Mouse (Mus musculus): ENCODE data around the gene Zfp710. TPM values are rescaled to one million over a fixed set of nuclear protein-coding genes. Genes with fewer than 3 reads are reported as not detected.

Gene Zfp710
- polyA plus RNA-seq, 1 experiment from 2014 or later: 12.4 TPM

- peak overlapping the region; percentile 52 for H3K4me2 ChIP-seq (ENCODE audit: low read depth, low read length)
- H3K9me3 ChIP-seq (replicated peaks; ENCODE audit: control insufficient read depth, low read length): no peaks in the 10 kb centered on the region
- H3K4me1 ChIP-seq (ENCODE audit: control insufficient read depth, insufficient read depth, low read length): peaks cover 55% of the 10 kb centered on the region
- ATAC-seq (replicated peaks; ENCODE audit: extremely low read depth, insufficient read depth, low FRiP score): peak; percentile 72
- peaks cover 15% of the 10 kb centered on the region for H3K36me3 ChIP-seq (ENCODE audit: control insufficient read depth, insufficient read depth)
- H3K4me3 ChIP-seq (ENCODE audit: low read length): peak overlapping the region; percentile 19; the same call in 1 of the 2 replicates
- no peaks in the 10 kb centered on the region for H3K27me3 ChIP-seq (ENCODE audit: control insufficient read depth, insufficient read depth, low read length)
- peak overlapping the region; percentile 59 for H3K9ac ChIP-seq (ENCODE audit: low read length)
- peak overlapping the region; percentile 93 for H3K27ac ChIP-seq (ENCODE audit: low read length)
- 4% methylated on average over 14 of the region's 14 CpGs for WGBS
Measured at GRCm38 (mm10) chr7:80078792-80079301, 54.2 kb downstream of the Zfp710 start.

- peaks cover 29% of the 10 kb centered on the region for H3K4me1 ChIP-seq (ENCODE audit: control insufficient read depth, insufficient read depth, low read length)
- no peaks in the 10 kb centered on the region for H3K27me3 ChIP-seq (ENCODE audit: control insufficient read depth, insufficient read depth, low read length)
- no peak overlapping the region for H3K9ac ChIP-seq (ENCODE audit: low read length)
- ATAC-seq (replicated peaks; ENCODE audit: extremely low read depth, insufficient read depth, low FRiP score): no peak
- 83% methylated on average over 42 of the region's 42 CpGs for whole genome bisulfite sequencing
- no peak overlapping the region for H3K27ac ChIP-seq (ENCODE audit: low read length)
- no peak overlapping the region for H3K4me3 ChIP-seq (ENCODE audit: low read length)
- no peak overlapping the region for H3K4me2 ChIP-seq (ENCODE audit: low read depth, low read length)
- no peaks in the 10 kb centered on the region for H3K9me3 ChIP-seq (replicated peaks; ENCODE audit: control insufficient read depth, low read length)
- peaks cover 18% of the 10 kb centered on the region for H3K36me3 ChIP-seq (ENCODE audit: control insufficient read depth, insufficient read depth)
Measured at GRCm38 (mm10) chr7:80081586-80082554, 57.3 kb downstream of the Zfp710 start.

GRCm38 (mm10) chr7:80084484-80084931 lies 59.9 kb downstream of the Zfp710 start:
- no peak overlapping the region for H3K9ac ChIP-seq (ENCODE audit: low read length)
- H3K4me3 ChIP-seq (ENCODE audit: low read length): no peak overlapping the region
- peaks cover 3% of the 10 kb centered on the region for H3K4me1 ChIP-seq (ENCODE audit: control insufficient read depth, insufficient read depth, low read length)
- no peak overlapping the region for H3K27ac ChIP-seq (ENCODE audit: low read length)
- H3K9me3 ChIP-seq (replicated peaks; ENCODE audit: control insufficient read depth, low read length): no peaks in the 10 kb centered on the region
- peaks cover 33% of the 10 kb centered on the region for H3K36me3 ChIP-seq (ENCODE audit: control insufficient read depth, insufficient read depth)
- no peaks in the 10 kb centered on the region for H3K27me3 ChIP-seq (ENCODE audit: control insufficient read depth, insufficient read depth, low read length)
- no peak for ATAC-seq (replicated peaks; ENCODE audit: extremely low read depth, insufficient read depth, low FRiP score)
- 56% methylated on average over 7 of the region's 7 CpGs for WGBS
- no peak overlapping the region for H3K4me2 ChIP-seq (ENCODE audit: low read depth, low read length)

- no peak overlapping the region for H3K4me2 ChIP-seq (ENCODE audit: low read depth, low read length)
Measured at GRCm38 (mm10) chr7:80085970-80086715, 61.5 kb downstream of the Zfp710 start.

GRCm38 (mm10) chr7:80088191-80088590 lies 63.6 kb downstream of the Zfp710 start:
- 86% methylated on average over 9 of the region's 9 CpGs for WGBS
- H3K4me1 ChIP-seq (ENCODE audit: control insufficient read depth, insufficient read depth, low read length): peaks cover 13% of the 10 kb centered on the region
- no peak overlapping the region for H3K4me3 ChIP-seq (ENCODE audit: low read length)
- no peak overlapping the region for H3K4me2 ChIP-seq (ENCODE audit: low read depth, low read length)
- peaks cover 33% of the 10 kb centered on the region for H3K36me3 ChIP-seq (ENCODE audit: control insufficient read depth, insufficient read depth)
- H3K27me3 ChIP-seq (ENCODE audit: control insufficient read depth, insufficient read depth, low read length): no peaks in the 10 kb centered on the region
- ATAC-seq (replicated peaks; ENCODE audit: extremely low read depth, insufficient read depth, low FRiP score): no peak
- H3K27ac ChIP-seq (ENCODE audit: low read length): no peak overlapping the region
- no peak overlapping the region for H3K9ac ChIP-seq (ENCODE audit: low read length)
- no peaks in the 10 kb centered on the region for H3K9me3 ChIP-seq (replicated peaks; ENCODE audit: control insufficient read depth, low read length)

More at GRCm38 (mm10) chr7:80085970-80086715, 61.5 kb downstream of the Zfp710 start:
- Histone ChIP-seq H3K4me1 (ENCODE audit: control insufficient read depth, insufficient read depth, low read length) (no peaks in the 10 kb centered on the region; the same call in 1 of the 2 replicates), H3K4me3 (ENCODE audit: low read length) (no peak overlapping the region), H3K27me3 (ENCODE audit: control insufficient read depth, insufficient read depth, low read length) (no peaks in the 10 kb centered on the region), H3K9ac (ENCODE audit: low read length) (no peak overlapping the region), H3K36me3 (ENCODE audit: control insufficient read depth, insufficient read depth) (peaks cover 37% of the 10 kb centered on the region), H3K27ac (ENCODE audit: low read length) (no peak overlapping the region), H3K9me3 (replicated peaks; ENCODE audit: control insufficient read depth, low read length) (no peaks in the 10 kb centered on the region)
- WGBS: 71% methylated on average over 33 of the region's 33 CpGs
- peak; percentile 19; the same call in 1 of the 2 replicates for ATAC-seq (replicated peaks; ENCODE audit: extremely low read depth, insufficient read depth, low FRiP score)

GRCm38 (mm10) chr7:80090191-80091003 lies 65.8 kb downstream of the Zfp710 start:
- Histone ChIP-seq H3K4me1 (ENCODE audit: control insufficient read depth, insufficient read depth, low read length) (peaks cover 16% of the 10 kb centered on the region), H3K4me3 (ENCODE audit: low read length) (no peak overlapping the region), H3K36me3 (ENCODE audit: control insufficient read depth, insufficient read depth) (peaks cover 55% of the 10 kb centered on the region), H3K27ac (ENCODE audit: low read length) (peak overlapping the region; percentile 78), H3K9me3 (replicated peaks; ENCODE audit: control insufficient read depth, low read length) (no peaks in the 10 kb centered on the region), H3K9ac (ENCODE audit: low read length) (no peak overlapping the region; the same call in 1 of the 2 replicates), H3K27me3 (ENCODE audit: control insufficient read depth, insufficient read depth, low read length) (no peaks in the 10 kb centered on the region), H3K4me2 (ENCODE audit: low read depth, low read length) (no peak overlapping the region)
- WGBS: 79% methylated on average over 18 of the region's 18 CpGs
- ATAC-seq (replicated peaks; ENCODE audit: extremely low read depth, insufficient read depth, low FRiP score): no peak

- Histone ChIP-seq H3K27ac (ENCODE audit: low read length) (peak overlapping the region; percentile 78), H3K36me3 (ENCODE audit: control insufficient read depth, insufficient read depth) (peaks cover 64% of the 10 kb centered on the region), H3K9me3 (replicated peaks; ENCODE audit: control insufficient read depth, low read length) (no peaks in the 10 kb centered on the region), H3K4me1 (ENCODE audit: control insufficient read depth, insufficient read depth, low read length) (peaks cover 16% of the 10 kb centered on the region), H3K4me3 (ENCODE audit: low read length) (no peak overlapping the region), H3K27me3 (ENCODE audit: control insufficient read depth, insufficient read depth, low read length) (no peaks in the 10 kb centered on the region), H3K4me2 (ENCODE audit: low read depth, low read length) (no peak overlapping the region), H3K9ac (ENCODE audit: low read length) (no peak overlapping the region; the same call in 1 of the 2 replicates)
- ATAC-seq (replicated peaks; ENCODE audit: extremely low read depth, insufficient read depth, low FRiP score): peak; percentile 45; the same call in 1 of the 2 replicates
- 56% methylated on average over 13 of the region's 13 CpGs for WGBS
Measured at GRCm38 (mm10) chr7:80091004-80091865, 66.6 kb downstream of the Zfp710 start.

- H3K4me3 ChIP-seq (ENCODE audit: low read length): no peak overlapping the region
- H3K9ac ChIP-seq (ENCODE audit: low read length): no peak overlapping the region
- H3K27ac ChIP-seq (ENCODE audit: low read length): peak overlapping the region; percentile 65
- peaks cover 16% of the 10 kb centered on the region for H3K4me1 ChIP-seq (ENCODE audit: control insufficient read depth, insufficient read depth, low read length)
- no peaks in the 10 kb centered on the region for H3K27me3 ChIP-seq (ENCODE audit: control insufficient read depth, insufficient read depth, low read length)
- H3K36me3 ChIP-seq (ENCODE audit: control insufficient read depth, insufficient read depth): peaks cover 66% of the 10 kb centered on the region
- no peaks in the 10 kb centered on the region for H3K9me3 ChIP-seq (replicated peaks; ENCODE audit: control insufficient read depth, low read length)
- WGBS: 79% methylated on average over 4 of the region's 4 CpGs
- no peak for ATAC-seq (replicated peaks; ENCODE audit: extremely low read depth, insufficient read depth, low FRiP score)
- H3K4me2 ChIP-seq (ENCODE audit: low read depth, low read length): no peak overlapping the region
Measured at GRCm38 (mm10) chr7:80091866-80092210, 67.2 kb downstream of the Zfp710 start.
